Mouse (Mus musculus): ENCODE data around the gene Nek11.
"Not testable (repeated sequence)": the region's sequence is repeated elsewhere in the genome, so short reads cannot be mapped to it uniquely, and the experiment has no call there.

Gene Nek11

GRCm38 (mm10) chr9:105134536-105134935 lies 260.8 kb downstream of the Nek11 start:
- no peak for DNase-seq (ENCODE audit: low spot score)

GRCm38 (mm10) chr9:105132002-105132367 lies 263.3 kb downstream of the Nek11 start:
- no peak for DNase-seq (ENCODE audit: low spot score)

GRCm38 (mm10) chr9:105131253-105132001 lies 263.9 kb downstream of the Nek11 start, which contains the start of gene Nudt16:
Nudt16 (minus strand) TSS chr9:105131824.
- peak; percentile 41 for DNase-seq (ENCODE audit: low spot score)

- no peak for DNase-seq (ENCODE audit: low spot score)
Observed at GRCm38 (mm10) chr9:105130331-105130730, 265.0 kb downstream of the Nek11 start.

- DNase-seq (ENCODE audit: low spot score) = not testable (repeated sequence)
Observed at GRCm38 (mm10) chr9:105125206-105125605, 270.1 kb downstream of the Nek11 start.

All from urinary bladder, postnatal 10 days (tissue).